Mouse (Mus musculus) small intestine, adult 2 months (tissue): ENCODE data around the gene Pcca. TPM values are rescaled to one million over a fixed set of nuclear protein-coding genes. Genes with fewer than 3 reads are reported as not detected.
A peak's percentile ranks its signal among the peaks of the same experiment; 100 is the strongest.

Source experiments
- H3K27ac ChIP-seq: fragments of 200-500 bp; 2 replicates; pipeline ENCODE4 v1.5.1; 2012; ENCODE audit warnings: low read depth, low read length, control low read depth, inconsistent platforms; ENCODE audit not compliant: insufficient read depth
- H3K27me3 ChIP-seq: fragments of 200-500 bp; 2 replicates; pipeline ENCODE4 v1.6.1; 2012; ENCODE audit warnings: mild to moderate bottlenecking, moderate library complexity, low read length, inconsistent platforms; ENCODE audit not compliant: control insufficient read depth, insufficient read depth
- H3K36me3 ChIP-seq: fragments of 200-500 bp; 2 replicates; pipeline ENCODE4 v1.6.1; 2012; ENCODE audit warnings: mild to moderate bottlenecking, low read length, control low read depth, inconsistent platforms; ENCODE audit not compliant: control insufficient read depth, insufficient read depth
- H3K4me1 ChIP-seq: fragments of 200-500 bp; 2 replicates; pipeline ENCODE4 v1.6.1; 2012; ENCODE audit warnings: low read length, inconsistent platforms, mixed read lengths; ENCODE audit not compliant: control insufficient read depth, insufficient read depth, insufficient read length
- H3K4me3 ChIP-seq: fragments of 200-500 bp; 2 replicates; pipeline ENCODE4 v1.5.1; 2012; ENCODE audit warnings: low read depth, mild to moderate bottlenecking, control low read depth, inconsistent platforms, low read length, moderate library complexity
- CTCF ChIP-seq: fragments of 200-500 bp; IDR thresholded peaks from 2 replicates; pipeline ENCODE4 v1.5.1; 2012; ENCODE audit warnings: low read depth, mild to moderate bottlenecking, control low read depth, inconsistent platforms, low read length, moderate library complexity, mixed read lengths; ENCODE audit not compliant: insufficient replicate concordance, insufficient read length; ENCODE audit errors: extremely low read depth
- POLR2A ChIP-seq: fragments of 200-500 bp; IDR thresholded peaks from 2 replicates; pipeline ENCODE4 v1.6.1; 2012; ENCODE audit warnings: low read depth, mild to moderate bottlenecking, control low read depth, inconsistent platforms, low read length, moderate library complexity
- WGBS: fragments of 180-500 bp; shearing (Covaris S2); methylation state at CpG from one replicate; pipeline ENCODE4 v1.1.7; 2018; 5-methylcytosine and 5-hydroxymethylcytosine counted together
- polyA plus RNA-seq: library from polyadenylated mRNA; depleted of rRNA; stranded (reverse); fragments of >200 nt; gene quantifications from 2 replicates; pipeline ENCODE4 v1.2.3, GENCODE M21; 2012; rRNA removed

The Pcca gene
- polyA plus RNA-seq, 1 experiment, result 2.1 TPM

DNA sequence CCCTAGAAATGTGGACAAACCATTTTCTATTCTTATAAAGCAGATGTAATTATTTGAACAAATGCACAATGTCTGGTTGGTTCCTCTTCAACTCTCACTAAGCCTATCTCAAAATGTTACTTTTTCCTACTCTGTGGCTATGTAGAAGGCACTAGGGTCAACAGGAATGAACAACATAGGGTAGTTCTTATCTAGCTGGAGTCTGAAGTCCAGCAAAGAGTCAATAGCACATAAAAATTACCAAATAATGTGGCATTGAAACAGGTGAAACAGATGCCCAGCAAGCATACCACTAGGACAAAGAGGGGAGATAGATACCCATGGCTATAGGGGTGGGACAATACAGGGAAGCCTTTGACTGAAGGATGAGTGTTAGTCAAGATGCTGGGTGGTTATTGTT, 377.1 kb downstream of the Pcca start:
- Histone ChIP-seq H3K27ac (peak overlapping the region; percentile 89), H3K27me3 (no peaks in the 10 kb centered on the region), H3K36me3 (no peaks in the 10 kb centered on the region), H3K4me3 (no peak overlapping the region), H3K4me1 (peaks cover 15% of the 10 kb centered on the region; the same call in 1 of the 2 replicates)
- TF ChIP-seq POLR2A (no peak), CTCF (no peak)

DNA sequence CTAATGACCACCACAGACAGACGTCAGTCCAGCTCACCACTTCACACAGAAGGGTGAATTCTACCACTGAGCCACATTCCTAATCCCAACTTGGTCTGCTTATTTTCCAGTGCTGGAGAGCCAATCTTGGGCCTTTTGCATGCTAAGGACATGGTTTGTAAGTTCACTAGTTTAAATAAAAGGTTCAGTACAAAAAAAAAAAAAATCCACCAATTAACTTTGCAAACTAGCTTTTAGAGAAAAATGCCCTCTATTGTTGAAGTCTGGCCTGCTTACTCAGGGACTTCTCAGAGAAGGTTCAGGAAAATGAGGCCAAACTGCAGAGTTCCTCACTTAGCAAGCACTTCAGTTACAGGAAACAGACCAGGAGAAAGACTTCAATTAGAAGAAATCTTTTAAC, 378.0 kb downstream of the Pcca start:
- H3K4me3 ChIP-seq, result no peak overlapping the region; the same call in 1 of the 2 replicates
- H3K36me3 ChIP-seq, result no peaks in the 10 kb centered on the region
- H3K27me3 ChIP-seq, result no peaks in the 10 kb centered on the region
- H3K27ac ChIP-seq, result peak overlapping the region; percentile 89
- TF ChIP-seq CTCF (no peak), POLR2A (no peak)
- peaks cover 16% of the 10 kb centered on the region; the same call in 1 of the 2 replicates for H3K4me1 ChIP-seq
- WGBS, result 22% methylated on average over 1 of the region's 1 CpGs

DNA sequence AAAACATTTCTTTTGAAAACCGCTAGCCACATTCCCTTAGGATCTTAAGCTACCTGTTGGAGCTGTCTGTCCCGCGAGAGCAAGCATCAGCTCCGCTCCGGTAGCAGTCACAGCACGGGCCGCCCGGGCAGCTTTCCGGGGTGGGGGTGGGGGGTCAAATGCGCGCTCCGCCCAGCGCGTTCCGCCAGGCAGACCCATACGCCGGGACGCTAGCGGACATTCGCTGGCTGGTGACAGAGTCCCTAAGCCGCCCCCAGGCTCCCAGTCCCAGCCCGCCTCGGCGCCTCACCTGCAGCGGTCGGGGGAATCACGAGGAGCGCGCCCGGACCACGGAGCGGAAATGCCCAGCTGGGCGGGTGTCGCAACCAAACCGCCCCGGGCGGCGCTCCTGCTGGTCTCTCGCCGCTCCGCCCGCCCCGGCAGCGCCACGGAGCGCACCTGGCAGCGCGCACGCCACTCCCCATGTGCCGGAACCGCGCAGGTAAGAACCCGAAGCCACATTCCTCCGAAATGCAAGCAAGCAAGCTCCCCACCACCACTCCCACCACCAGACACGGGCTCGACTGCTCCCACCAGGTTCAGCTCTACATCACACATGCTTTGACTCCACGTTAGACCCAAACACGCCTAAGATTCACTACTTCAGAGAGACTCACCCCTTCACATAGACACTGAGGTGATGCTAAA, 378.8 kb downstream of the Pcca start:
- H3K4me1 ChIP-seq, result peaks cover 16% of the 10 kb centered on the region; the same call in 1 of the 2 replicates
- TF ChIP-seq POLR2A, result peak; percentile 22; the same call in 1 of the 2 replicates
- TF ChIP-seq CTCF, result no peak
- H3K36me3 ChIP-seq, result no peaks in the 10 kb centered on the region
- H3K4me3 ChIP-seq, result peak overlapping the region; percentile 95
- under 1% methylated on average over 55 of the region's 58 CpGs for WGBS
- H3K27ac ChIP-seq, result peak overlapping the region; percentile 89
- no peaks in the 10 kb centered on the region for H3K27me3 ChIP-seq

DNA sequence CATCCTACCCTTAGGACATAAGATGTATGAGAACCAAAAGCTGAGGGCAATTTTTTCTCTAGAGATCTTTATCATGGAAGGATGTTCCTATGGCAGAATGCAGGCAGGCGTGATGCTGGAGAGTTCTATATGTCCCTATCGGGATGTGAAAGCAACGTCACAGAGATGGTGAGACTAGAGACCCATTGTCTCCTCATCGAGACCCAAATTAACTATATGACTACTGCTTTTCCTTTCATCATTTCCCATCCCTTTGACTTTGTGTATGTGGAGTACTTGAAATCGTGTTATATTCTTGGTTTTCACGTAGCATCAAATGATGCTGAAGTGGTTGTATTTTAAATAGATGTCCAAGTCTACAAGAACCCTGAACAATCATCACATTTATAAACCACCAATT, 379.5 kb downstream of the Pcca start, which contains the start of gene Ggact:
TSS of gene Ggact (minus strand) at position 101 of the 400 bp plus-strand sequence.
- peaks cover 10% of the 10 kb centered on the region; the same call in 1 of the 2 replicates for H3K4me1 ChIP-seq
- WGBS, result 72% methylated on average over 6 of the region's 6 CpGs
- no peaks in the 10 kb centered on the region for H3K27me3 ChIP-seq
- no peaks in the 10 kb centered on the region for H3K36me3 ChIP-seq
- H3K4me3 ChIP-seq, result peak within 1 kb of the TSS; percentile 95
- TF ChIP-seq POLR2A, result no peak
- TF ChIP-seq CTCF, result no peak
- H3K27ac ChIP-seq, result peak within 1 kb of the TSS; percentile 89

DNA sequence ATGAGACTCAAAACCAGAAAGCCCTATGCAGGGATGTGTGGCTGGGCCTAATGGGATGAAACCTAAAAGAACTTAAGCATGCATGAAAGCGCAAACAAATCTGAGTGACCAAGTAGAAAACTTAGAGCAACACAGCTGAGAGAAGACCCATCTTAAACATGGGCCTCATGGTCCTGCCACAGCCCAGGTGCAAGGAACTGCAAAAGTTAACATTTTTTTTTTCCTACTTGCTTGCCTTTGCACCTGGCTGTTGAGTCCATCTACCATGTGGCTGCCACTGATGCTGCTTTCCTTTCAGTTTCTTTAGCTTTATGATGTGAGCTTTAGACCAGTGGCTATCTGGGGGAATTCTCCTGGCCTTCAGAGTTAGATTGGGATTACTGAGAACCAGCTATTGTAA, 383.6 kb downstream of the Pcca start:
- no peaks in the 10 kb centered on the region for H3K27me3 ChIP-seq
- TF ChIP-seq CTCF, result no peak
- TF ChIP-seq POLR2A, result no peak
- H3K27ac ChIP-seq, result no peak overlapping the region
- peaks cover 9% of the 10 kb centered on the region for H3K36me3 ChIP-seq
- 97% methylated on average over 1 of the region's 1 CpGs for WGBS
- H3K4me1 ChIP-seq, result peaks cover 2% of the 10 kb centered on the region; the same call in 1 of the 2 replicates
- H3K4me3 ChIP-seq, result no peak overlapping the region

DNA sequence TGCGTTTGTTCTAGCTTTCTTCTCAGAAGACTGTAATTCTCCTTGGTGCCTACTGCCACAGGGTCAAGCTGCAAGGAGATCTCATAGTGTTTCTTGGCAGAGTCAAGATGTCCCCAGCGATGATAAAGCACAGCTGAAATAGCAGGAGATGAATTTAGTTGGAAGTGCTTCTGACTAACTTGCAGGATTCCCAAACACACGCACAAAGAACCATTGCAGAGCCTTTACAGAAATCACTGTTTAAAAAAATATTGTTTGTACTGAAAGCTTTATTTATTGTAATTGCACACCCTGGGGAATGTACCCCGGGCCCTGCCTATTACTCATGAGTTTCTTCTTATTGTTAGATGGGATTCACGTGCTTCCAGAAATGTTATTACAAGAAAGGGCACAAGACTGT, 385.9 kb downstream of the Pcca start:
- TF ChIP-seq CTCF, result no peak
- TF ChIP-seq POLR2A, result no peak

DNA sequence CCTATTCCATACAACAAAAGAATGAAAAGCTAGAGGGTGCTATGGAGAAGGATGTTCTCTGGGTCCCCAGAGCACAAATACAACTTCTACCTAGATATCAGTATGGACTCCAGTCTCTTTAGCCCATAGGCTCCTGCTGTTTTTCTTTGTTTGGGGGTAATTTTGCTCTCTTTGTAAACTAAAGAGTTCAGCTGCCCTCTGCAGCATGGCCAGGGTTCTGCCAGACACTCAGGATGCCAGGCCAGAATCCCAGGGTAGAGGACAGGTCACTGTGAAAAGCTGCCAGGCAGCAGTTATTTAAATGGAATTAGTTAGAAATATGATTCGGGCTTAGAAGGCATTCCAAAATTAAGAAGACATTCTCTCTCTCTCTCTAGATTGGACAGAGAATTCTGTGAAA, 402.3 kb downstream of the Pcca start:
- H3K27me3 ChIP-seq, result no peaks in the 10 kb centered on the region
- no peak overlapping the region for H3K27ac ChIP-seq
- TF ChIP-seq CTCF (no peak), POLR2A (no peak)
- WGBS, result 92% methylated on average over 1 of the region's 1 CpGs
- H3K36me3 ChIP-seq, result peaks cover 23% of the 10 kb centered on the region
- no peak overlapping the region for H3K4me3 ChIP-seq
- no peaks in the 10 kb centered on the region for H3K4me1 ChIP-seq

More for the DNA sequence above, 385.9 kb downstream of the Pcca start:
- Histone ChIP-seq H3K27ac (no peak overlapping the region), H3K4me3 (no peak overlapping the region), H3K36me3 (peaks cover 14% of the 10 kb centered on the region), H3K27me3 (no peaks in the 10 kb centered on the region), H3K4me1 (peaks cover 2% of the 10 kb centered on the region; the same call in 1 of the 2 replicates)
- 82% methylated on average over 5 of the region's 5 CpGs for WGBS

Other genes starting within 250 kb of the Pcca start
- not detected in 2 replicates for gene Gm5089, start 83.2 kb upstream of the Pcca start, polyA plus RNA-seq
- gene Zic5, start 68.6 kb upstream of the Pcca start, polyA plus RNA-seq, result not detected in 2 replicates
- not detected in 2 replicates for gene Zic2, start 58.9 kb upstream of the Pcca start, polyA plus RNA-seq
- not detected in 2 replicates for gene Gm10837, start 43.7 kb upstream of the Pcca start, polyA plus RNA-seq